Mouse (Mus musculus): ENCODE results near the gene Cited4. TPM values are rescaled to one million over a fixed set of nuclear protein-coding genes. Genes with fewer than 3 reads are reported as not detected.

Cited4 gene
- total and polyA plus RNA-seq, 3 experiments: 23.3 to 58.1 TPM; not detected in 1

DNA sequence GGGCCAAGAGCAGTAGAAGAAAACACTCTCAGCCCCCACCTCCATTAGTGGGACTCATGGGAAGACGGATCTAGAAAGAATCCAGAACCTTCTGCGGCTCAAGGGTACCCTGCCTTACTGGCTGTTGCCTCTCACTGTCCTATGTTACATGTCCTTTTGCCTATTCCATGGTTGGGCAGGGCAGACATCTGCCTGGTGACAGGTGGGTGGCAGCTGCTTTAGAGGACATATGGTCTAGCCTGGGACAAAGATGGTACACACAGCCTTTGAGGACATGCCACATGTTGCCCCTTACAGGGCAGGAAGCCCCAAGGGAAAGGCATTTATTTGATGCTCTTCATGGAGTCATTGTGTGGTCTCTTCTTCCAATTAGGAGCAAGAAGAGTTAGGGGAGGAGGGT, 36.1 kb downstream of the Cited4 start:
- Histone ChIP-seq H3K4me3 (ENCODE audit: control insufficient read depth in 1 of 2, insufficient read depth in 1 of 2, low read depth in 2 of 2, low read length in 2 of 2) (no peak overlapping the region), H3K4me1 (ENCODE audit: control insufficient read depth in 1 of 2, insufficient read depth in 2 of 2, low read length in 2 of 2) (no peaks in the 10 kb centered on the region; a peak in 1 of 4 replicates), H3K9ac (ENCODE audit: control insufficient read depth, low read depth, low read length, poor library complexity, severe bottlenecking) (no peak overlapping the region), H3K79me2 (ENCODE audit: control insufficient read depth, insufficient read depth, low read length, poor library complexity) (no peaks in the 10 kb centered on the region), H3K9me3 (replicated peaks; ENCODE audit: insufficient read depth, low read length) (no peaks in the 10 kb centered on the region), H3K27ac (ENCODE audit: control insufficient read depth, low read depth, low read length) (no peak overlapping the region), H3K27me3 (ENCODE audit: control insufficient read depth in 1 of 2, insufficient read depth in 2 of 2, low read length in 2 of 2) (peaks cover 10 to 15% of the 10 kb centered on the region in 2 experiments), H3K36me3 (ENCODE audit: control insufficient read depth in 1 of 2, insufficient read depth in 2 of 2, low read length in 2 of 2) (no peaks in the 10 kb centered on the region)
- DNase-seq (ENCODE audit: low read depth, low spot score): no peak
- no peak for TF ChIP-seq NELFE (IDR thresholded peaks at IDR 0.05; ENCODE audit: low read depth, low read length)
- TF ChIP-seq ELF1 (IDR thresholded peaks at IDR 0.05; ENCODE audit: low read depth, low read length): no peak
- TF ChIP-seq MAX (IDR thresholded peaks at IDR 0.05; ENCODE audit: low read length): no peak
- no peak for TF ChIP-seq CTCF (IDR thresholded peaks at IDR 0.05 in 2 of 3, conservative IDR thresholded peaks at IDR 0.05 in 1 of 3; ENCODE audit: control insufficient read depth in 1 of 3, insufficient read depth in 1 of 3, low read depth in 2 of 3, low read length in 3 of 3, poor library complexity in 1 of 3, severe bottlenecking in 1 of 3)
- no peak for TF ChIP-seq MYC (IDR thresholded peaks at IDR 0.05; ENCODE audit: low read depth, low read length)
- TF ChIP-seq KAT2A (conservative IDR thresholded peaks at IDR 0.05; ENCODE audit: low read depth, low read length): no peak
- no peak for TF ChIP-seq GABPA (IDR thresholded peaks at IDR 0.05; ENCODE audit: low read depth, low read length)

- TF ChIP-seq RCOR1 (IDR thresholded peaks at IDR 0.05; ENCODE audit: low read depth, low read length): no peak
- TF ChIP-seq NRF1 (IDR thresholded peaks at IDR 0.05; ENCODE audit: insufficient read depth, low read depth, low read length, poor library complexity, severe bottlenecking): no peak
- TF ChIP-seq USF2 (IDR thresholded peaks at IDR 0.05; ENCODE audit: borderline replicate concordance in 1 of 2, insufficient read depth in 1 of 2, low read depth in 1 of 2, low read length in 2 of 2): no peak
- TF ChIP-seq KAT2A (conservative IDR thresholded peaks at IDR 0.05; ENCODE audit: low read depth, low read length): no peak
- no peak for TF ChIP-seq TAL1 (IDR thresholded peaks at IDR 0.05; ENCODE audit: low read length)
- no peak for TF ChIP-seq CTCF (IDR thresholded peaks at IDR 0.05 in 2 of 3, conservative IDR thresholded peaks at IDR 0.05 in 1 of 3; ENCODE audit: control insufficient read depth in 1 of 3, insufficient read depth in 1 of 3, low read depth in 2 of 3, low read length in 3 of 3, poor library complexity in 1 of 3, severe bottlenecking in 1 of 3)
- TF ChIP-seq CHD1 (IDR thresholded peaks at IDR 0.05; ENCODE audit: low read depth, low read length): no peak
- no peak for TF ChIP-seq TCF12 (IDR thresholded peaks at IDR 0.05; ENCODE audit: low read depth, low read length)
- no peak for TF ChIP-seq GABPA (IDR thresholded peaks at IDR 0.05; ENCODE audit: low read depth, low read length)
- no peak for TF ChIP-seq ELF1 (IDR thresholded peaks at IDR 0.05; ENCODE audit: low read depth, low read length)
- no peak for TF ChIP-seq POLR2AphosphoS2 (IDR thresholded peaks at IDR 0.05; ENCODE audit: low read length)
- no peak for TF ChIP-seq MYB (IDR thresholded peaks at IDR 0.05; ENCODE audit: low read depth, low read length)
- Histone ChIP-seq H3K4me1 (ENCODE audit: control insufficient read depth in 1 of 2, insufficient read depth in 2 of 2, low read length in 2 of 2) (peaks cover 0 to 3% of the 10 kb centered on the region in 2 experiments; a peak in 1 of 4 replicates), H3K27ac (ENCODE audit: control insufficient read depth, low read depth, low read length) (no peak overlapping the region), H3K9me3 (replicated peaks; ENCODE audit: insufficient read depth, low read length) (no peaks in the 10 kb centered on the region), H3K4me3 (ENCODE audit: control insufficient read depth in 1 of 2, insufficient read depth in 1 of 2, low read depth in 2 of 2, low read length in 2 of 2) (no peak overlapping the region), H3K9ac (ENCODE audit: control insufficient read depth, low read depth, low read length, poor library complexity, severe bottlenecking) (no peak overlapping the region), H3K79me2 (ENCODE audit: control insufficient read depth, insufficient read depth, low read length, poor library complexity) (no peaks in the 10 kb centered on the region), H3K36me3 (ENCODE audit: control insufficient read depth in 1 of 2, insufficient read depth in 2 of 2, low read length in 2 of 2) (no peaks in the 10 kb centered on the region), H3K27me3 (ENCODE audit: control insufficient read depth in 1 of 2, insufficient read depth in 2 of 2, low read length in 2 of 2) (peaks cover 0 to 2% of the 10 kb centered on the region in 2 experiments; a peak in 3 of 4 replicates)
- no peak for DNase-seq (ENCODE audit: low read depth, low spot score)
These were observed 45.9 kb downstream of the Cited4 start for GRCm38 (mm10) chr4:120712236-120712635.

Data from MEL (cell line).